Mouse (Mus musculus) right cerebral cortex, postnatal 36 days (tissue): ENCODE results near the gene Chrm2.

ENCODE experiments used
- DNase-seq, 2 experiments: peaks; one replicate each; pipeline ENCODE4 v3.0.0; 2022; ENCODE audit warnings: low spot score in 2 of 2, mixed read lengths in 1 of 2

Gene Chrm2

DNA sequence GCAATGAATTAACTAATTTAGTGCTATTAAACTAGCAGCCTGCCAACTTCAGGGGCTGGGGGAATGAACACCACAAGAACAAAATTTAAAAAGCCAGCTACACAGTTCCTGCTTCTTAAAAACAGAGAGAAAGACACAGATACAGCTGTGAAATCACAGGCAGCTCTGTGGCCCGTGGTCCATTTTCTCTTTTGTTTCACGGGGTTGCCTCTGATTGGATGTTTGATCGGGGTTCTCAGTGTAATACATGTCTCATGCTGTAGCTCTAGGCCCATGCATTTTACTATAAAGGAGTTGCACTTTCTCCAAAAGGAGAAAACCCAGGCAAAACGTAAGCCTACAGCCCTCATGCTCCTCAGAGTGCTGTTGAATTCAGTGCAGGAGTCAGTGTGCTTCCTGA, 128.6 kb downstream of the Chrm2 start:
- DNase-seq, result no peak

- no peak for DNase-seq
Measured at GRCm38 (mm10) chr6:36517242-36517641, 129.4 kb downstream of the Chrm2 start.

GRCm38 (mm10) chr6:36523599-36523998, 135.7 kb downstream of the Chrm2 start:
- DNase-seq, result no peak

GRCm38 (mm10) chr6:36528509-36528908, 140.6 kb downstream of the Chrm2 start:
- no peak for DNase-seq

DNA sequence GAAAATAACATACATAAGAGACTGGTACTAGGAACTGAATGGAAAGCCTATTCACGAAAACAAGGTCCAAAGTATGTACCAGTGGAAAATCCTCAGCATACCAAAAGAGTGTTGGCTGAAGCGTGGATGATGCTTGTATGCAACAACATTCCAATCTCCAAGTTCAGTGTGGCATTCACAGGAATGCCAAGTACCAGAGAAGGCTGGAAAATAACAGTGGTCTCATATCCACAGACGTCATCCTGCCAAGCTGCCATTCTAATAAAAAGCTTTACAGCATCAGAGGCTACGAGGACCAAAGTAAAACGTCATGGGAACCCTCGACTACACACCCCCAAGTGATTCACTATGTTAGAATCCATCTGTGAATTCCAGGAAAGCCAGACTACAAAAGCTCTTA, 153.4 kb downstream of the Chrm2 start:
- no peak for DNase-seq

DNA sequence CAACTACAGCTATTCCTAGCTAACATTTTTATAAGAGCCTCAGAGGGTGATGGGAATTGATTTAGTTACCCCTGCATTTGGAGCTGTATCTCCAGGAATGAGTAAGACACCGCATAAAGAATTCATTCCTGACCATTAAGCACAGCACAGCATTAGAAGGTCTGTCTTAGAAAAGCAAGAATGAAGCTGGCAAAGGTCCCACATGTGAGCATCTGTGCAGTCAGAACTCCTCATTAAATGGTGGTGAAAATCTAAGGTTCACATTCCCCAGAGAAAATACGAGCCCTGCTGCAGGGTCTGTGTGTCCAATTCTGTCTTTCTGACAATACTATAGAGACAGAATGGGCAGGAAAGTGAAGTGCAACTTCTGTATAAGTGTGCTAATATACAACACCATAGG, 179.0 kb downstream of the Chrm2 start:
- DNase-seq, result no peak
